Mouse (Mus musculus): ENCODE results near the gene Klhl5. TPM values are rescaled to one million over a fixed set of nuclear protein-coding genes. Genes with fewer than 3 reads are reported as not detected.

The Klhl5 gene
- polyA plus RNA-seq, 1 experiment from 2014 or later = 31.8 TPM

- no peak overlapping the region for H3K4me3 ChIP-seq (ENCODE audit: low read depth, low read length)
- H3K27ac ChIP-seq (ENCODE audit: low read depth) = no peak overlapping the region
- DNase-seq (no peak), ATAC-seq (ENCODE audit: insufficient read depth) (no peak)
- H3K4me1 ChIP-seq (ENCODE audit: insufficient read depth) = no peaks in the 10 kb centered on the region
- WGBS = 63% methylated on average over 6 of the region's 6 CpGs
- H3K36me3 ChIP-seq (ENCODE audit: insufficient read depth) = no peaks in the 10 kb centered on the region
- TF ChIP-seq CTCF (IDR thresholded peaks at IDR 0.05; ENCODE audit: low read depth) = no peak
- no peaks in the 10 kb centered on the region for H3K27me3 ChIP-seq (ENCODE audit: insufficient read depth, low read length)
- H3K9ac ChIP-seq = no peak overlapping the region
- no peaks in the 10 kb centered on the region for H3K9me3 ChIP-seq (ENCODE audit: low read depth, low read length)
- no peak overlapping the region for H3K4me2 ChIP-seq
Measured at GRCm38 (mm10) chr5:65071689-65072118, 35.6 kb upstream of the Klhl5 start.

GRCm38 (mm10) chr5:65073247-65073646 is 34.1 kb upstream of the Klhl5 start:
- Histone ChIP-seq H3K9ac (no peak overlapping the region), H3K27ac (ENCODE audit: low read depth) (no peak overlapping the region), H3K9me3 (ENCODE audit: low read depth, low read length) (no peaks in the 10 kb centered on the region), H3K4me3 (ENCODE audit: low read depth, low read length) (no peak overlapping the region), H3K27me3 (ENCODE audit: insufficient read depth, low read length) (no peaks in the 10 kb centered on the region), H3K36me3 (ENCODE audit: insufficient read depth) (no peaks in the 10 kb centered on the region), H3K4me1 (ENCODE audit: insufficient read depth) (no peaks in the 10 kb centered on the region), H3K4me2 (no peak overlapping the region)
- DNase-seq = no peak
- 60% methylated on average over 4 of the region's 4 CpGs for WGBS
- ATAC-seq (ENCODE audit: insufficient read depth) = no peak
- no peak for TF ChIP-seq CTCF (IDR thresholded peaks at IDR 0.05; ENCODE audit: low read depth)

- no peaks in the 10 kb centered on the region for H3K4me1 ChIP-seq (ENCODE audit: insufficient read depth)
- H3K36me3 ChIP-seq (ENCODE audit: insufficient read depth) = no peaks in the 10 kb centered on the region
- no peak for ATAC-seq (ENCODE audit: insufficient read depth)
- WGBS = 55% methylated on average over 7 of the region's 7 CpGs
- no peak overlapping the region for H3K4me2 ChIP-seq
- H3K27ac ChIP-seq (ENCODE audit: low read depth) = no peak overlapping the region
- H3K4me3 ChIP-seq (ENCODE audit: low read depth, low read length) = no peak overlapping the region
- no peak overlapping the region for H3K9ac ChIP-seq
- H3K27me3 ChIP-seq (ENCODE audit: insufficient read depth, low read length) = no peaks in the 10 kb centered on the region
- peak; percentile 21 for DNase-seq
- no peaks in the 10 kb centered on the region for H3K9me3 ChIP-seq (ENCODE audit: low read depth, low read length)
- peak; percentile 25; the same call in 1 of the 2 replicates for TF ChIP-seq CTCF (IDR thresholded peaks at IDR 0.05; ENCODE audit: low read depth)
Measured at GRCm38 (mm10) chr5:65074693-65075092, 32.6 kb upstream of the Klhl5 start.

DNA sequence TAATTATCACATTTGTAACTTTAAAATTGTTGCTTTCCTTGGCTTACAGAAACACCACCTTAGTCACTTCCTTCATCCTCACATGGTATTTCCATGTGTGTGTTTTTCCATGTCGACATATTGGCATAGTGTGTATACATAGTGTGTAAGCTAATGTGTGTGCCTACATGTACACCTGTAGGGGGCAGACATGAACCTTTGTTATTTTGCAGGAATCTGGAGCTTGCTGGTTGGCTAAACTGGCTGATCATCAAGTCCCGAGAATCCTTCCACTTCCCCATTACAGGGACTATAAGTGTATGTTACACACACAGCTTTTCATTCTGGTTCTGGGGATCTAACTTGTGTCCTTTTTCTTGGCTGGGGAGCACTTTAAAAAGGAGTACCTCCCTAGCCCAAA is 31.3 kb upstream of the Klhl5 start:
- peak; percentile 33 for DNase-seq
- Histone ChIP-seq H3K9ac (no peak overlapping the region), H3K36me3 (ENCODE audit: insufficient read depth) (no peaks in the 10 kb centered on the region), H3K4me3 (ENCODE audit: low read depth, low read length) (no peak overlapping the region), H3K4me2 (no peak overlapping the region), H3K9me3 (ENCODE audit: low read depth, low read length) (no peaks in the 10 kb centered on the region), H3K27me3 (ENCODE audit: insufficient read depth, low read length) (no peaks in the 10 kb centered on the region), H3K4me1 (ENCODE audit: insufficient read depth) (no peaks in the 10 kb centered on the region), H3K27ac (ENCODE audit: low read depth) (no peak overlapping the region)
- peak; percentile 50 for TF ChIP-seq CTCF (IDR thresholded peaks at IDR 0.05; ENCODE audit: low read depth)
- 63% methylated on average over 2 of the region's 2 CpGs for WGBS
- no peak; the same call in 1 of the 2 replicates for ATAC-seq (ENCODE audit: insufficient read depth)

DNA sequence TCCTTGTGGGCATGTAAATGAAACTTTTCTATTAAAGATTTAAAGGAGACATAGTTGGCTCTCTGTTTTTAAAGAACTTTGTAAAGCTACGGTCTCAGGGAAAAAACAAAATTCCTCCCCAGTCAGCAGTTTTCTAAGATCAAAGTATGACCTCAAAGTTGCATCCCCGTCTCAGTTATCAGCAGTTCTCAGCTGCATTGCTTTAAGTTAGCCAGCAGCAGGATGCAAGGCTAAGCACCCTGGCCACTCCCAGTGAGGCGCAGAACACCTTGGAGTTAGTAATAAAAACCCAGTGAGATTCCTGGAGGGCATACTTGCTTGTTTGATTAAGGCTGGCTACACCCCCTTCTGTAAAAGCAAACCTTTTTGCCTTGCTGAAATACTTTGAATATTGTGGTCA is 30.6 kb upstream of the Klhl5 start:
- peak; percentile 17 for DNase-seq

GRCm38 (mm10) chr5:65078081-65078480 is 29.3 kb upstream of the Klhl5 start:
- Histone ChIP-seq H3K36me3 (ENCODE audit: insufficient read depth) (no peaks in the 10 kb centered on the region), H3K9ac (no peak overlapping the region), H3K4me3 (ENCODE audit: low read depth, low read length) (no peak overlapping the region), H3K4me1 (ENCODE audit: insufficient read depth) (no peaks in the 10 kb centered on the region), H3K27me3 (ENCODE audit: insufficient read depth, low read length) (no peaks in the 10 kb centered on the region), H3K9me3 (ENCODE audit: low read depth, low read length) (no peaks in the 10 kb centered on the region), H3K27ac (ENCODE audit: low read depth) (no peak overlapping the region), H3K4me2 (no peak overlapping the region)
- TF ChIP-seq CTCF (IDR thresholded peaks at IDR 0.05; ENCODE audit: low read depth) = no peak
- no peak for DNase-seq
- WGBS = 88% methylated on average over 4 of the region's 4 CpGs
- no peak for ATAC-seq (ENCODE audit: insufficient read depth)

More for the DNA sequence above, 30.6 kb upstream of the Klhl5 start:
- Histone ChIP-seq H3K36me3 (ENCODE audit: insufficient read depth) (no peaks in the 10 kb centered on the region), H3K9ac (no peak overlapping the region), H3K4me2 (no peak overlapping the region), H3K4me1 (ENCODE audit: insufficient read depth) (no peaks in the 10 kb centered on the region), H3K4me3 (ENCODE audit: low read depth, low read length) (no peak overlapping the region), H3K27ac (ENCODE audit: low read depth) (peak overlapping the region; percentile 20; the same call in 1 of the 2 replicates), H3K27me3 (ENCODE audit: insufficient read depth, low read length) (no peaks in the 10 kb centered on the region), H3K9me3 (ENCODE audit: low read depth, low read length) (no peaks in the 10 kb centered on the region)
- 26% methylated on average over 3 of the region's 3 CpGs for WGBS
- no peak for TF ChIP-seq CTCF (IDR thresholded peaks at IDR 0.05; ENCODE audit: low read depth)
- ATAC-seq (ENCODE audit: insufficient read depth) = no peak

GRCm38 (mm10) chr5:65079881-65080280 is 27.5 kb upstream of the Klhl5 start:
- no peak overlapping the region for H3K27ac ChIP-seq (ENCODE audit: low read depth)

GRCm38 (mm10) chr5:65081836-65082235 is 25.5 kb upstream of the Klhl5 start:
- no peaks in the 10 kb centered on the region for H3K27me3 ChIP-seq (ENCODE audit: insufficient read depth, low read length)
- H3K9me3 ChIP-seq (ENCODE audit: low read depth, low read length) = no peaks in the 10 kb centered on the region
- DNase-seq = no peak
- no peak for TF ChIP-seq CTCF (IDR thresholded peaks at IDR 0.05; ENCODE audit: low read depth)
- ATAC-seq (ENCODE audit: insufficient read depth) = no peak
- 83% methylated on average over 4 of the region's 4 CpGs for WGBS
- no peaks in the 10 kb centered on the region for H3K4me1 ChIP-seq (ENCODE audit: insufficient read depth)
- no peak overlapping the region for H3K4me2 ChIP-seq
- H3K36me3 ChIP-seq (ENCODE audit: insufficient read depth) = no peaks in the 10 kb centered on the region
- H3K9ac ChIP-seq = no peak overlapping the region
- no peak overlapping the region for H3K27ac ChIP-seq (ENCODE audit: low read depth)
- H3K4me3 ChIP-seq (ENCODE audit: low read depth, low read length) = no peak overlapping the region

More at GRCm38 (mm10) chr5:65079881-65080280, 27.5 kb upstream of the Klhl5 start:
- no peaks in the 10 kb centered on the region for H3K9me3 ChIP-seq (ENCODE audit: low read depth, low read length)
- 20% methylated on average over 9 of the region's 9 CpGs for WGBS
- no peaks in the 10 kb centered on the region for H3K27me3 ChIP-seq (ENCODE audit: insufficient read depth, low read length)
- H3K4me3 ChIP-seq (ENCODE audit: low read depth, low read length) = peak overlapping the region; percentile 25
- DNase-seq (peak; percentile 70), ATAC-seq (ENCODE audit: insufficient read depth) (no peak)
- no peaks in the 10 kb centered on the region for H3K36me3 ChIP-seq (ENCODE audit: insufficient read depth)
- peak overlapping the region; percentile 30 for H3K9ac ChIP-seq
- H3K4me1 ChIP-seq (ENCODE audit: insufficient read depth) = no peaks in the 10 kb centered on the region
- peak overlapping the region; percentile 46 for H3K4me2 ChIP-seq
- TF ChIP-seq CTCF (IDR thresholded peaks at IDR 0.05; ENCODE audit: low read depth) = no peak
